Mouse (Mus musculus) cortical plate, adult 2 months (tissue): ENCODE measurements at regions not wholly inside any gene's neighbourhood (a gene's known extent, or its start where the extent isn't known, plus 50 kb on each side); places are given as distances from the start of the nearest gene placed in this dataset.

Source experiments
- CTCF ChIP-seq: fragments of 200-500 bp; IDR thresholded peaks from 2 replicates; pipeline ENCODE4 v1.5.1; 2011; ENCODE audit warnings: mild to moderate bottlenecking, control low read depth, low read length; ENCODE audit not compliant: insufficient read depth; ENCODE audit errors: extremely low read depth
- POLR2A ChIP-seq: fragments of 200-500 bp; IDR thresholded peaks from 2 replicates; pipeline ENCODE4 v1.6.1; 2011; ENCODE audit warnings: mild to moderate bottlenecking, low read length, control low read depth; ENCODE audit not compliant: insufficient read depth; ENCODE audit errors: extremely low read depth

DNA sequence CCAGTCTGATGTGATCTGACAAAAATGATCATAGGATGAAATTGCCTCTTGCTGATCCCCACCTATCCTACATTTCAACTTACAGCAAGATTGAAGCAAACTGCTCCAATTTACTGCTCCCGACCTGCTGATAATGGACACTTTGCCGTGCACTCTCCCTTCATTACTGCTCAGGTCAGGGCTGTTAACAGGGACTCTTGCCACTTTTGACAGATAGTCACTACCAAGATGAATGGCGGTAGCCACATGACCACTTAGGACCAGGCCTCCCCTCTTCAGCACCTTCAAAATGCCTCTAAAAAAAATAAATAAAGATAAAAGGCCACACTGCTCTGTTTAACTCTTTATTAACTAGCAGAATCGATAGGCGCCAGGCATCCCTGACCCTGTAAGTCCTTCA lies 199.2 kb upstream of the Sp4 start:
- no peak for TF ChIP-seq CTCF
- no peak for TF ChIP-seq POLR2A
